ENCODE assay signal across 19 mouse cellular contexts in genomic region chr14:104030784-104031470, GRCm38 (mm10).
DNase-seq lines count a peak whose midpoint lies in the region; ATAC-seq and TF ChIP-seq lines count a peak whose summit lies in the region.
"Had no signal": no experiment of that assay in that cellular context is flagged by ENCODE, and none has a peak within 500 bp of the region (broad histone marks: within the 10 kb centered on the region; RNA-seq: fewer than 3 reads in every experiment).

No protein-coding gene starts in this region.

- 33% methylated on average over 11 of the region's 11 CpGs for WGBS in hindbrain, embryonic 16.5 days
- WGBS in hindbrain, embryonic 11.5 days = 66% methylated on average over 11 of the region's 11 CpGs
- 19% methylated on average over 11 of the region's 11 CpGs for WGBS in forebrain, embryonic 12.5 days
- 12% methylated on average over 11 of the region's 11 CpGs for WGBS in limb, embryonic 14.5 days

- no peak for TF ChIP-seq CTCF in CH12.LX (conservative IDR thresholded peaks at IDR 0.05 in 1 of 2, IDR thresholded peaks at IDR 0.05 in 1 of 2; ENCODE audit: low read depth in 2 of 2, low read length in 2 of 2)

- no peaks in the 10 kb centered on the region for H3K79me2 ChIP-seq in CH12.LX (replicated peaks; ENCODE audit: control insufficient read depth, extremely low read depth, insufficient read depth, poor library complexity, severe bottlenecking)

- dilution Hi-C loops in CH12.LX (cut with MboI; ENCODE audit: extremely low pct_ligation_motif_present, extremely low pct_unique_long_range_greater_than_20kb, low sequenced_read_pairs) = no loop called here

- H3K4me2 ChIP-seq in hindbrain, embryonic 16.5 days (ENCODE audit: low read length) = peak overlapping the region; percentile 18; the same call in 1 of the 2 replicates
- H3K4me2 ChIP-seq in hindbrain, embryonic 11.5 days (replicated peaks; ENCODE audit: low read depth, low read length) = no peak overlapping the region
- H3K4me2 ChIP-seq in CH12.LX (ENCODE audit: insufficient read depth, low read depth, poor library complexity, severe bottlenecking) = no peak overlapping the region
- peak overlapping the region; percentile 10; the same call in 1 of the 2 replicates for H3K4me2 ChIP-seq in forebrain, embryonic 12.5 days
- H3K4me2 ChIP-seq in limb, embryonic 14.5 days (replicated peaks; ENCODE audit: low read depth, low read length, severe bottlenecking) = 0 out of 2 replicates have a peak overlapping the region, but pooled peaks have one; percentile 10
- H3K4me2 ChIP-seq: embryonic facial prominence, embryonic 15.5 days; liver, embryonic 13.5 days had no signal

- no peak overlapping the region for H3K4me3 ChIP-seq in hindbrain, embryonic 16.5 days (ENCODE audit: low read length)
- no peak overlapping the region for H3K4me3 ChIP-seq in hindbrain, embryonic 11.5 days (ENCODE audit: low read depth, low read length)
- no peak overlapping the region for H3K4me3 ChIP-seq in CH12.LX (replicated peaks in 1 of 3; ENCODE audit: low read depth in 2 of 3, low read length in 2 of 3, poor library complexity in 1 of 3)
- H3K4me3 ChIP-seq in forebrain, embryonic 12.5 days (replicated peaks) = no peak overlapping the region
- H3K4me3 ChIP-seq in limb, embryonic 14.5 days (replicated peaks; ENCODE audit: low read length) = no peak overlapping the region
- H3K4me3 ChIP-seq: embryonic facial prominence, embryonic 15.5 days; liver, embryonic 13.5 days; myocyte had no signal

- no peak for DNase-seq in hindbrain, embryonic 11.5 days (ENCODE audit: low spot score)
- DNase-seq in CH12.LX (ENCODE audit: extremely low read depth) = no peak
- peak; percentile 40 for DNase-seq in limb, embryonic 14.5 days (ENCODE audit: low spot score)
- DNase-seq in retina, postnatal 1 day = no peak
- DNase-seq in thymus, adult 18-20 months = no peak
- DNase-seq: adrenal gland, postnatal 36 days; cerebellum, adult 8-10 months; gastrocnemius, postnatal 25 days; kidney, adult 8-10 months; liver, embryonic 13.5 days; right cerebral cortex, postnatal 14 days; thymus, postnatal 14 days had no signal

- H3K36me3 ChIP-seq in hindbrain, embryonic 16.5 days (ENCODE audit: control insufficient read depth, insufficient read depth, low read length) = no peaks in the 10 kb centered on the region
- H3K36me3 ChIP-seq in hindbrain, embryonic 11.5 days (ENCODE audit: control insufficient read depth, insufficient read depth, low read length) = no peaks in the 10 kb centered on the region
- H3K36me3 ChIP-seq in CH12.LX (replicated peaks in 1 of 2; ENCODE audit: control insufficient read depth in 1 of 2, insufficient read depth in 1 of 2, low read length in 1 of 2) = no peaks in the 10 kb centered on the region
- no peaks in the 10 kb centered on the region for H3K36me3 ChIP-seq in forebrain, embryonic 12.5 days (replicated peaks)
- no peaks in the 10 kb centered on the region for H3K36me3 ChIP-seq in limb, embryonic 14.5 days (ENCODE audit: control insufficient read depth, insufficient read depth, low read length)
- H3K36me3 ChIP-seq: embryonic facial prominence, embryonic 15.5 days; G1E; liver, embryonic 13.5 days had no signal

- TF ChIP-seq EP300 in CH12.LX (IDR thresholded peaks at IDR 0.05; ENCODE audit: low read length) = no peak

- no peak overlapping the region for H3K27ac ChIP-seq in hindbrain, embryonic 16.5 days (ENCODE audit: low read depth, low read length)
- H3K27ac ChIP-seq in hindbrain, embryonic 11.5 days (ENCODE audit: low read depth, low read length) = no peak overlapping the region
- H3K27ac ChIP-seq in CH12.LX (ENCODE audit: insufficient read depth, low read depth) = no peak overlapping the region
- H3K27ac ChIP-seq in forebrain, embryonic 12.5 days = no peak overlapping the region
- H3K27ac ChIP-seq in limb, embryonic 14.5 days (replicated peaks; ENCODE audit: low read depth, low read length) = no peak overlapping the region
- H3K27ac ChIP-seq: embryonic facial prominence, embryonic 15.5 days; liver, embryonic 13.5 days; stomach, postnatal 0 days had no signal

- no peaks in the 10 kb centered on the region for H3K9me3 ChIP-seq in hindbrain, embryonic 16.5 days (ENCODE audit: control insufficient read depth, low read length)
- no peaks in the 10 kb centered on the region for H3K9me3 ChIP-seq in hindbrain, embryonic 11.5 days (ENCODE audit: control insufficient read depth, low read length)
- no peaks in the 10 kb centered on the region for H3K9me3 ChIP-seq in CH12.LX (replicated peaks; ENCODE audit: low read length)
- no peaks in the 10 kb centered on the region for H3K9me3 ChIP-seq in forebrain, embryonic 12.5 days
- H3K9me3 ChIP-seq in limb, embryonic 14.5 days (ENCODE audit: control insufficient read depth, low read length) = no peaks in the 10 kb centered on the region
- H3K9me3 ChIP-seq: embryonic facial prominence, embryonic 15.5 days; liver, embryonic 13.5 days had no signal

- no peak for TF ChIP-seq POLR2A in CH12.LX (IDR thresholded peaks at IDR 0.05; ENCODE audit: low read depth, low read length)
- no peak for TF ChIP-seq POLR2A in limb, embryonic 14.5 days (IDR thresholded peaks at IDR 0.05; ENCODE audit: borderline replicate concordance, extremely low read depth, insufficient read depth, insufficient read length)

- in situ Hi-C loops in CH12.LX (cut with MboI; ENCODE audit: low pct_ligation_motif_present, low pct_unique_long_range_greater_than_20kb, low sequenced_read_pairs) = loop anchor here (25.0 kb wide), 1 partner anchor 319 kb away; no protein-coding TSS in a partner anchor

- peaks cover 4% of the 10 kb centered on the region for H3K27me3 ChIP-seq in hindbrain, embryonic 16.5 days (replicated peaks; ENCODE audit: control insufficient read depth, insufficient read depth, low read length)
- H3K27me3 ChIP-seq in hindbrain, embryonic 11.5 days (ENCODE audit: control insufficient read depth, insufficient read depth, low read length) = no peaks in the 10 kb centered on the region
- H3K27me3 ChIP-seq in CH12.LX (replicated peaks) = no peaks in the 10 kb centered on the region
- H3K27me3 ChIP-seq in forebrain, embryonic 12.5 days = peaks cover 28% of the 10 kb centered on the region
- no peaks in the 10 kb centered on the region for H3K27me3 ChIP-seq in limb, embryonic 14.5 days (ENCODE audit: control insufficient read depth, insufficient read depth, low read length)
- H3K27me3 ChIP-seq: liver, embryonic 13.5 days had no signal

- H3K9ac ChIP-seq in hindbrain, embryonic 16.5 days (ENCODE audit: low read depth, low read length) = no peak overlapping the region
- H3K9ac ChIP-seq in hindbrain, embryonic 11.5 days (ENCODE audit: low read depth, low read length) = no peak overlapping the region
- H3K9ac ChIP-seq in CH12.LX (ENCODE audit: insufficient read depth, low read depth) = no peak overlapping the region
- H3K9ac ChIP-seq in forebrain, embryonic 12.5 days = no peak overlapping the region
- H3K9ac ChIP-seq in limb, embryonic 14.5 days (ENCODE audit: low read depth, low read length, severe bottlenecking) = no peak overlapping the region
- H3K9ac ChIP-seq: embryonic facial prominence, embryonic 15.5 days; liver, embryonic 13.5 days had no signal

- TF ChIP-seq RAD21 in CH12.LX (IDR thresholded peaks at IDR 0.05; ENCODE audit: low read depth, low read length) = no peak

- no peak for ATAC-seq in hindbrain, embryonic 16.5 days
- ATAC-seq in hindbrain, embryonic 11.5 days (ENCODE audit: low FRiP score) = no peak
- 0 out of 2 replicates have a peak, but pooled peaks have one; percentile 34 for ATAC-seq in forebrain, embryonic 12.5 days (ENCODE audit: low FRiP score)
- peak; percentile 48; the same call in 1 of the 2 replicates for ATAC-seq in limb, embryonic 14.5 days (ENCODE audit: low FRiP score, low read depth)
- no peak for ATAC-seq in megakaryocyte progenitor cell, adult 5-6 weeks (replicated peaks; ENCODE audit: poor library complexity)

- no peaks in the 10 kb centered on the region; the same call in 1 of the 2 replicates for H3K4me1 ChIP-seq in hindbrain, embryonic 16.5 days (ENCODE audit: control insufficient read depth, insufficient read depth, low read depth, low read length)
- no peaks in the 10 kb centered on the region; the same call in 1 of the 2 replicates for H3K4me1 ChIP-seq in hindbrain, embryonic 11.5 days (replicated peaks; ENCODE audit: control insufficient read depth, insufficient read depth, low read length)
- H3K4me1 ChIP-seq in CH12.LX (ENCODE audit: control insufficient read depth in 1 of 2, insufficient read depth in 2 of 2) = no peaks in the 10 kb centered on the region; a peak in 1 of 4 replicates
- H3K4me1 ChIP-seq in forebrain, embryonic 12.5 days = peaks cover 17% of the 10 kb centered on the region
- H3K4me1 ChIP-seq in limb, embryonic 14.5 days (ENCODE audit: control insufficient read depth, insufficient read depth, low read length) = peaks cover 7% of the 10 kb centered on the region
- H3K4me1 ChIP-seq: embryonic facial prominence, embryonic 15.5 days; liver, embryonic 13.5 days had no signal

TF ChIP-seq in CH12.LX, 34 proteins besides CTCF, POLR2A, EP300 and RAD21:
- peak; percentile 31; the same call in 1 of the 2 replicates for TF ChIP-seq ZNF384 (IDR thresholded peaks at IDR 0.05; ENCODE audit: low read depth, low read length)
- no peak for TF ChIP-seq JUN (IDR thresholded peaks at IDR 0.05; ENCODE audit: insufficient read depth, low read depth, low read length)
- TF ChIP-seq RCOR1 (conservative IDR thresholded peaks at IDR 0.05; ENCODE audit: low read depth, low read length) = no peak
- TF ChIP-seq GABPA (IDR thresholded peaks at IDR 0.05; ENCODE audit: insufficient replicate concordance, low read depth, low read length) = no peak
- no peak for TF ChIP-seq JUND (conservative IDR thresholded peaks at IDR 0.05; ENCODE audit: low read depth, low read length)

Comparison
In these comparisons a context has a peak if more than half of its experiments do, and no peak if none do; other contexts are left out.
1. H3K4me2 ChIP-seq: peak in hindbrain, embryonic 16.5 days (single experiment), forebrain, embryonic 12.5 days (single experiment) and limb, embryonic 14.5 days (single experiment); none in hindbrain, embryonic 11.5 days (single experiment) and CH12.LX (single experiment).
2. ATAC-seq: peak in forebrain, embryonic 12.5 days (single experiment) and limb, embryonic 14.5 days (single experiment); none in hindbrain, embryonic 16.5 days (single experiment), hindbrain, embryonic 11.5 days (single experiment) and megakaryocyte progenitor cell, adult 5-6 weeks (single experiment).